Mouse (Mus musculus) liver, embryonic 14.5 days (tissue): ENCODE measurements around the gene Dgka. TPM values are rescaled to one million over a fixed set of nuclear protein-coding genes. Genes with fewer than 3 reads are reported as not detected.

Experiments
- ATAC-seq: fragments of 200-750 bp; cut with Nextera tagmentation; 2 replicates; pipeline ENCODE4 v1.8.0; 2017; ENCODE audit warnings: moderate number of reproducible peaks, mild to moderate bottlenecking, moderate library complexity; ENCODE audit not compliant: insufficient read depth
- DNase-seq, 3 experiments: peaks; one replicate each; pipeline ENCODE4 v3.0.0-alpha.2; 2012 to 2013; ENCODE audit warnings: low read depth in 3 of 3, low spot score in 3 of 3
- H3K27ac ChIP-seq: fragments of 300-500 bp; sonication (generic); 2 replicates; pipeline ENCODE4 v1.5.1; 2014; ENCODE audit warnings: moderate library complexity, mild to moderate bottlenecking, control low read depth, inconsistent platforms
- H3K27me3 ChIP-seq: fragments of 300-500 bp; sonication (generic); 2 replicates; pipeline ENCODE4 v1.6.1; 2014; ENCODE audit warnings: mild to moderate bottlenecking, low read length, moderate library complexity; ENCODE audit not compliant: control insufficient read depth, insufficient read depth
- H3K36me3 ChIP-seq: fragments of 300-500 bp; sonication (generic); replicated peaks from 2 replicates; pipeline ENCODE4 v1.6.1; 2014; ENCODE audit warnings: low read depth; ENCODE audit not compliant: control insufficient read depth, insufficient read depth
- H3K4me1 ChIP-seq, 2 experiments: fragments of 200-500 bp in 1 of 2; fragments of 300-500 bp in 1 of 2; sonication (generic) in 1 of 2; replicated peaks; 2 replicates each; pipeline ENCODE4 v1.6.1; 2012 to 2014; ENCODE audit warnings: antibody characterized with exemption in 1 of 2, inconsistent platforms in 1 of 2, low read length in 1 of 2; ENCODE audit not compliant: control insufficient read depth in 2 of 2, insufficient read depth in 2 of 2
- H3K4me2 ChIP-seq: fragments of 300-500 bp; sonication (generic); 2 replicates; pipeline ENCODE4 v1.6.1; 2014; ENCODE audit warnings: low read depth, mild to moderate bottlenecking, control low read depth, moderate library complexity
- H3K4me3 ChIP-seq, 2 experiments: fragments of 200-500 bp in 1 of 2; fragments of 300-500 bp in 1 of 2; sonication (generic) in 1 of 2; 2 replicates each; pipeline ENCODE4 v1.5.1; 2012 to 2014; ENCODE audit warnings: low read depth in 2 of 2, low read length in 2 of 2, mild to moderate bottlenecking in 2 of 2, control low read depth in 1 of 2, inconsistent platforms in 1 of 2, moderate library complexity in 1 of 2; ENCODE audit not compliant: insufficient read depth in 1 of 2
- H3K9ac ChIP-seq: fragments of 300-500 bp; sonication (generic); replicated peaks from 2 replicates; pipeline ENCODE4 v1.6.1; 2014; ENCODE audit warnings: mild to moderate bottlenecking, control low read depth, moderate library complexity
- H3K9me3 ChIP-seq: fragments of 300-500 bp; sonication (generic); 2 replicates; pipeline ENCODE4 v1.6.1; 2016; ENCODE audit warnings: low read length, mixed read lengths; ENCODE audit not compliant: control insufficient read depth
- CTCF ChIP-seq: IDR thresholded peaks from 2 replicates; pipeline ENCODE4 v1.5.1; 2016; ENCODE audit warnings: antibody characterized with exemption, low read depth, control low read depth
- EP300 ChIP-seq: IDR thresholded peaks from 2 replicates; pipeline ENCODE4 v1.6.1; 2016; ENCODE audit warnings: antibody characterized with exemption, low read depth
- WGBS: fragments of 180-500 bp; shearing (Covaris S2); extraction: QIAGEN DNeasy Blood & Tissue Kit; methylation state at CpG from one replicate; pipeline ENCODE4 v1.1.7; 2014; ENCODE audit not compliant: insufficient replicate concordance; 5-methylcytosine and 5-hydroxymethylcytosine counted together
- polyA plus RNA-seq, 2 experiments: library from polyadenylated mRNA; depleted of rRNA in 1 of 2; stranded (reverse) in 1 of 2; unstranded in 1 of 2; fragments of >200 nt; fragmentation: Nextera tagmentation in 1 of 2; extraction: Ambion mirVana in 1 of 2; gene quantifications; 2 replicates each; pipeline versions ENCODE4 v1.2.1 to v1.2.3; 2012 to 2014

Dgka gene
- polyA plus RNA-seq, 2 experiments = 1.6 to 2.0 TPM

- WGBS = under 1% methylated on average over 37 of the region's 37 CpGs
- Histone ChIP-seq H3K4me1 (peaks cover 11 to 28% of the 10 kb centered on the region in 2 experiments), H3K4me2 (peak overlapping the region; percentile 83), H3K9ac (peak overlapping the region; percentile 71), H3K9me3 (no peaks in the 10 kb centered on the region), H3K27ac (peak overlapping the region; percentile 84), H3K4me3 (peak overlapping the region; percentile 95), H3K36me3 (no peaks in the 10 kb centered on the region; the same call in 1 of the 2 replicates), H3K27me3 (peaks cover 20% of the 10 kb centered on the region)
- TF ChIP-seq EP300 (no peak), CTCF (no peak)
- ATAC-seq (peak; percentile 78), DNase-seq (peak; percentile 82 to 87 (median 82))
These were observed 3.7 kb upstream of the Dgka start for GRCm38 (mm10) chr10:128748252-128748864.

GRCm38 (mm10) chr10:128747646-128748251 lies 3.1 kb upstream of the Dgka start, which contains the start of gene Pym1:
TSS of gene Pym1 (plus strand) at chr10:128747889.
- Histone ChIP-seq H3K4me2 (peak within 1 kb of the TSS; percentile 83), H3K4me1 (peaks cover 11 to 32% of the 10 kb centered on the region in 2 experiments), H3K27ac (peak within 1 kb of the TSS; percentile 84), H3K9me3 (no peaks in the 10 kb centered on the region), H3K27me3 (peaks cover 26% of the 10 kb centered on the region), H3K4me3 (peak within 1 kb of the TSS; percentile 95), H3K36me3 (no peaks in the 10 kb centered on the region; the same call in 1 of the 2 replicates), H3K9ac (peak within 1 kb of the TSS; percentile 71)
- ATAC-seq = peak; percentile 88
- DNase-seq = peak; percentile 77 to 85 (median 78)
- TF ChIP-seq EP300 = no peak
- no peak for TF ChIP-seq CTCF
- under 1% methylated on average over 36 of the region's 36 CpGs for WGBS

GRCm38 (mm10) chr10:128746972-128747645 lies 2.5 kb upstream of the Dgka start:
- Histone ChIP-seq H3K4me3 (peak overlapping the region; percentile 95), H3K36me3 (no peaks in the 10 kb centered on the region; the same call in 1 of the 2 replicates), H3K27me3 (peaks cover 33% of the 10 kb centered on the region), H3K4me1 (peaks cover 11 to 32% of the 10 kb centered on the region in 2 experiments), H3K9me3 (no peaks in the 10 kb centered on the region), H3K9ac (peak overlapping the region; percentile 71), H3K27ac (peak overlapping the region; percentile 84), H3K4me2 (peak overlapping the region; percentile 83)
- DNase-seq = no peak
- 42% methylated on average over 9 of the region's 9 CpGs for WGBS
- TF ChIP-seq EP300 (no peak), CTCF (no peak)
- no peak for ATAC-seq

- H3K9me3 ChIP-seq = no peaks in the 10 kb centered on the region
- H3K27ac ChIP-seq = no peak overlapping the region
- no peak overlapping the region for H3K9ac ChIP-seq
- peaks cover 39% of the 10 kb centered on the region for H3K27me3 ChIP-seq
- WGBS = 69% methylated on average over 10 of the region's 10 CpGs
- H3K4me2 ChIP-seq = no peak overlapping the region
- no peak for TF ChIP-seq EP300
- no peak for TF ChIP-seq CTCF
- H3K36me3 ChIP-seq = no peaks in the 10 kb centered on the region
- ATAC-seq (no peak), DNase-seq (no peak)
- peaks cover 11 to 32% of the 10 kb centered on the region in 2 experiments for H3K4me1 ChIP-seq
- no peak overlapping the region for H3K4me3 ChIP-seq
These were observed 1.4 kb upstream of the Dgka start for GRCm38 (mm10) chr10:128745946-128746613.
